Mouse (Mus musculus) ZHBTc4 (cell line): ENCODE data around the gene Cd63.

Source experiments
- DNase-seq: peaks from one replicate; pipeline ENCODE4 v3.0.0-alpha.2; 2011; ENCODE audit warnings: low read depth, low spot score

The Cd63 gene

GRCm38 (mm10) chr10:128929638-128930378, 29.0 kb downstream of the Cd63 start:
- DNase-seq: no peak

GRCm38 (mm10) chr10:128931441-128931840, 30.7 kb downstream of the Cd63 start:
- no peak for DNase-seq

GRCm38 (mm10) chr10:128933574-128933973, 32.8 kb downstream of the Cd63 start, which contains the start of gene Itga7:
Itga7 (plus strand) TSS chr10:128933818.
- peak; percentile 77 for DNase-seq

- DNase-seq: no peak
These were observed 33.4 kb downstream of the Cd63 start for GRCm38 (mm10) chr10:128933976-128934721.

GRCm38 (mm10) chr10:128934997-128935787, 34.4 kb downstream of the Cd63 start:
- no peak for DNase-seq

- DNase-seq: no peak
These were observed 35.1 kb downstream of the Cd63 start for GRCm38 (mm10) chr10:128935826-128936440.

GRCm38 (mm10) chr10:128937756-128938390, 37.1 kb downstream of the Cd63 start:
- DNase-seq: no peak

GRCm38 (mm10) chr10:128938457-128938856, 37.7 kb downstream of the Cd63 start:
- no peak for DNase-seq

GRCm38 (mm10) chr10:128938974-128939373, 38.2 kb downstream of the Cd63 start:
- DNase-seq: no peak

GRCm38 (mm10) chr10:128940475-128941061, 39.8 kb downstream of the Cd63 start:
- no peak for DNase-seq

- DNase-seq: peak; percentile 37
These were observed 44.9 kb downstream of the Cd63 start for GRCm38 (mm10) chr10:128945675-128946074.

GRCm38 (mm10) chr10:128947496-128947895, 46.7 kb downstream of the Cd63 start:
- peak; percentile 79 for DNase-seq

GRCm38 (mm10) chr10:128950208-128950887, 49.6 kb downstream of the Cd63 start:
- DNase-seq: no peak

- DNase-seq: no peak
These were observed 57.6 kb downstream of the Cd63 start for GRCm38 (mm10) chr10:128958340-128958739.

- DNase-seq: no peak
These were observed 59.4 kb downstream of the Cd63 start for GRCm38 (mm10) chr10:128960142-128960541.

GRCm38 (mm10) chr10:128960590-128961584, 60.1 kb downstream of the Cd63 start, which contains the start of gene Mettl7b:
Mettl7b (minus strand) TSS chr10:128960988.
- DNase-seq: no peak
